Mouse (Mus musculus) neural tube, embryonic 10.5 days (tissue): Measurements from ENCODE around the gene Tbc1d13.

Experiments used
- DNase-seq: peaks from one replicate; pipeline ENCODE4 v3.0.0-alpha.2; 2017; ENCODE audit warnings: low spot score; ENCODE audit errors: extremely low spot score

The Tbc1d13 gene

DNA sequence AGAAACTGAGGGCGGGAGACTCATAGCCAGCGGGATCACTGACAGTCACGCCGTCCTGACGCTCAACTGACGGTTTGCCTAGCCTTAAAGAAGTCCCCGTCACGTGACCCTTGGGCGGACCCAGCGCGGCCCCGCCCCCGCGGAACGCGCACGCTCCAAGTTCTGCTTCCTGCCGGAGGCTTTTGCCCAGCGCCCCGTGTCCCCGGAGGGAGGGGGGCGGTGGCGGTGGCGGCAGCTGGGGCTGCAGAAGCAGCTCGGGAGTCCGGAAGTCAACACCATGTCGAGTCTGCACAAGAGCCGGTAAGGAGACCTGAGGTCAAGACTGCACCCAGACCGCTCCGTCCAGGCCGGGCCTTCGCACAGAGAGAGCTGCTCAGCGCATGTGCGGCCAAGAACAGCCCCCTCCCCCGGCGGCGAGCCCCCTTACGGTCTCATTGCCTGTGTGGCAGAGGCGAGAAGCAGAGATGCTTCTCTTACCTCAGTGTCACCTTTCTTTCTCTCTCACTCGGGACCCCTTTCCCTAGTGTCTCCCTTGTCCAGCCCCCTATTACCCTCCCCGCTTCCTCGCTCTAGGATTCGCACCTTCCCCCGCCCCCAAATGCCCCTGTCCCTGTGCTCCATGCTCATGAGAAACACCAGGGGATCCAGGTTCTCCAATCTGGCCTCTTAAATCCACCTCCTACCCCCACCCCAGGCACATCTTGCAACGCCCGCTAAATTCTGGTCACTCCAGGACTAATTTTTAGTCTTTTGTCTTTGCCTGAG lies at the start of gene Tbc1d13:
Gene Tbc1d13, plus strand, starts transcription at position 134 of the 765 bp plus-strand sequence.
- peak; percentile 98 for DNase-seq

- DNase-seq: no peak
These were observed 49.4 kb upstream of the Tbc1d13 start for GRCm38 (mm10) chr2:30084113-30084512.

- DNase-seq: peak; percentile 39
These were observed 48.9 kb upstream of the Tbc1d13 start for GRCm38 (mm10) chr2:30084632-30085031.

GRCm38 (mm10) chr2:30087310-30087709 lies 46.2 kb upstream of the Tbc1d13 start:
- no peak for DNase-seq

- DNase-seq: no peak
These were observed 42.0 kb upstream of the Tbc1d13 start for GRCm38 (mm10) chr2:30091521-30091920.

GRCm38 (mm10) chr2:30092280-30092918 lies 41.1 kb upstream of the Tbc1d13 start:
- DNase-seq: no peak

- peak; percentile 92 for DNase-seq
These were observed 39.9 kb upstream of the Tbc1d13 start, which contains the start of gene Zdhhc12 for GRCm38 (mm10) chr2:30093471-30094207. Gene Zdhhc12 (minus strand): TSS chr2:30093648.

- no peak for DNase-seq
These were observed 39.3 kb upstream of the Tbc1d13 start for GRCm38 (mm10) chr2:30094208-30094588.

DNA sequence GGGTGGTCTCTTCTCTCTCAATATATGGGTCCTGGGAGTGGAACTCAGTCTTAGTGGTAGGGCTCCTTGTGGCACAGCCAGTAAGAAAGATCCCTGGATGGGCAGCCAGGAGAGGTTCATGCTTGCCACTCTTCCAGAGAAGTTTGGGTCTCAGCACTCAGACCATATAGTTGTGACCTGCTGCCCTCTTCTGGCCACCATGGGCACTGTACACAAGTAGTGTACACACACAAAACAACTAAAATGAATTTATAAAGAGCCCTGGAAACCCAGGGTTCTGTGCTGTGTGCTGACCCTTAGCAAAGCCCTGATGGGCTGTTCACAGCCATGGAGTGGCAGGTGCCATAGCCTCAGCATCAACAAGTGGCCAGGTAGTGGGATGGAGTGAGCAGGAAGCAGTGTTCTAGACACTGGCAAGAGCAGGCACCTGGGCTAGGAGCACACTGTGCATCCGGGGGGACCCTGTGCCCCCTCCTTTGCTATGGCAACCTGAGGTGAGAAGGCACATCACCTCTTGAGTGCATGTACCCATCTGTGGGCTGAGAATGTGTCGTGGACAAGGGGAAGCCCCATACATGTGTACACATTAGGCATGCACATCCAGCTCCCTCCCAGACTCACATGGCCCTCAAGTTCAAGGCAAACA lies 37.5 kb upstream of the Tbc1d13 start:
- DNase-seq: peak; percentile 51

- DNase-seq: no peak
These were observed 33.3 kb upstream of the Tbc1d13 start for GRCm38 (mm10) chr2:30100214-30100613.

DNA sequence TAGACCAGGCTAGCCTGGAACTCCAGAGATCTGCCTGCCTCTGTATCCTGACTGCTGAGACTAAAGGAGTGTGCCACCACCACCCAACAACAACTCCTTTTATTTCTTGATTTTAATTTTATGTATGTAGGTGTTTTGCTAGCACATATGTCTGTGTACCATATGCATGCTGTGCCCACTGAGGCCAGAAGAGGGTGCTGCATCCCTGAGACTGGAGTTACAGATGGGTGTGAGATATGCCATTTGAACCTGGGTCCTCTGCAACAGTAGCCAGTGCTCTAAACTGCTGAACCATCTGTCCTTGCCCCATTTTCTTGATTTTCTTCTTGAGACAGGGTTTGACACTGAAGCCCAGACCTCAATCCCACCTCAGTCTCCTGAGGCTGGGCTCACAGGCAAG lies 27.2 kb upstream of the Tbc1d13 start:
- DNase-seq: peak; percentile 52

DNA sequence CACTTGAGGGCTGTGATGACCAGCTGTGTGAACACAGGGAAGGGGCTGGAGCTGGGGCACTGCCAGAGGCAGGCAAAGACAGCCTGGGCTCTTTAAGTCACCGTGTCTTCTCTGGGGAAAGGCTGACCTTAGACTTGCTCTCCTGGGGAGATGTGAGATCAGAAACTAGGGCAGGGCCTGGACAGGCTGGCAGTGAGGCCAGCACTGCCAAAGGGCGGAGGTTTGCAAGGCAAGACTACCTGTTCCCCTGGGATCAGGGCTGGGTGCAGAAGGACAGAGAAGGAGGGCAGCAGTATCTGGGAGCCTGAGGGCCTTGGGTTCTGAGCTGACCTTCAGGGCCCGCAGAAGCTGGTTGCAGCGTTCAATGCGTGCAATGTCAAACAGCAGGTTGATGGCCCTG lies 25.9 kb upstream of the Tbc1d13 start:
- no peak for DNase-seq

GRCm38 (mm10) chr2:30108260-30108659 lies 25.3 kb upstream of the Tbc1d13 start:
- no peak for DNase-seq

DNA sequence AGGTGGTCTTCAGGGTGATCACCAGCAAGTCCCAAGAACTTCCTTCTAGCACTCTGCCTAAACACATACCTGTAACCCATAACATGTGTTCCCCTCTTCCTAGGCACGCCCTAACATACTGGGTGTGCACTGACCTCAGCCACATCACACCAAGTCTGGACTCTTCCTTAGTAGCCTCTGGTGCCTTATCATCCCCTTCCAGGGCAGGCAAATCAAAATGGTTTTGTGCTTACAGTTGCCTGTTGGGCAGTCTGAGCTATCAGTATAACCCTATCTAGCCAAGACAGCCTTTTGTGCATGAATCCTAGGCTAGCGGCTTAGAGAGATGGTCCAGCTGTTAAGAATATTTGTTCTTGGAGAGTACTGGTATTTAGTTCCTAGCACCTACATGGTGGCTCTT lies 22.0 kb upstream of the Tbc1d13 start:
- DNase-seq: no peak

- DNase-seq: no peak
These were observed 21.0 kb upstream of the Tbc1d13 start for GRCm38 (mm10) chr2:30112564-30112963.

- DNase-seq: no peak
These were observed 13.9 kb upstream of the Tbc1d13 start for GRCm38 (mm10) chr2:30119641-30120051.

DNA sequence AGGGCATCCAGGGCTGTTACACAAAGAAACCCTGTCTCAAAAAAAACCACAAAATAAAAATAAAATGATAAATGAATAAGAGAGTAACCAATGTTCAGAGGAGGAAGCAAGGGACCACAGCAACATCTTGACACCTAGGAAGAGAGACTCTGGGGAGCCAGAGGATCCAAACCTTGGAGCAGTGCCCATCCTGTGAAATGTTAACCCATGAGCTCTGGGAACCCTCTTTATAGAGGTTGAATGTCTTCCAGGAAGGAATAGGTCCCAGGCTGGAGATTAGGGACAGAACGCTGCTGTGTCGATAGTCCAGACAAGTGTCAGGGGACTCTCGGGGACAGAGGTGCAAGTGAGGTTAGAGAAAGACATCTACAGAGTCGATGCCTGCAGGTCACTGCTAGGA lies 13.3 kb upstream of the Tbc1d13 start:
- DNase-seq: no peak

GRCm38 (mm10) chr2:30122766-30123165 lies 10.8 kb upstream of the Tbc1d13 start:
- DNase-seq: no peak

DNA sequence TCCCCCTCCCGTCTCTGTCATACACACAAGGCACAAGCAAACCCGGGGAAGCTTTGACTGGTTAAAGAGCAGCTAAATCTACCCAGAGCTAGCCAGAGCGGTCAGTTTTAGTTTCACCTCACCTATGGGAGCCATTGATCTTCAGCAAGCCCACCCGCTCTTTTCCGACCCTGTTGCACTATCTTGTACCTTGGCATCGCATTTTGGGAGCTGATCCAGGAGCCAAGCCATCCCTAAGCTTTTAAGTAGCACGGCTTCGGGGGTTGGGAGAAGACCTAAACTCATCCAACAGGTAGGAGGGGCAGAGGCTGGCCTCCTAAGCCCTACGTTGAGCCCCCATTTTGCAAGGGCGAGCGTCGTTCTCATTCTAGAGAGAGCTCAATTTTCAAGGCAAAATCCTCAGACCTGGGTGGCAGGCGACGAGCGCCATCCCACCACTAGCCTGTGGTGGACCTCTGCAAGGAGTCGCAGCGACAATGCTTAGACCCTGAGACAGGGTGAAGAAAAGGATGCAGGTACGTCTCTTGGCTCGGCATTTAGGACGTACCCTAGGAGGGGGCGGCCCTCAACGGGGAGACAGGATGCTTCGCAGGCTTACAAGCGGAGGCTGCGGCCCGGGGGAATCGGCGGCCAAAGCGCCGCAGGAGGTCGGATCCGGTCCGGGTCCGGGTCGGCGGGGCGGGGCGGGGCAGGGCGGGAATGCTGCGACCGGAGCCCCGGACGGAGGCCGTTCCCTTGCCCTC lies 9.6 kb upstream of the Tbc1d13 start:
- no peak for DNase-seq

DNA sequence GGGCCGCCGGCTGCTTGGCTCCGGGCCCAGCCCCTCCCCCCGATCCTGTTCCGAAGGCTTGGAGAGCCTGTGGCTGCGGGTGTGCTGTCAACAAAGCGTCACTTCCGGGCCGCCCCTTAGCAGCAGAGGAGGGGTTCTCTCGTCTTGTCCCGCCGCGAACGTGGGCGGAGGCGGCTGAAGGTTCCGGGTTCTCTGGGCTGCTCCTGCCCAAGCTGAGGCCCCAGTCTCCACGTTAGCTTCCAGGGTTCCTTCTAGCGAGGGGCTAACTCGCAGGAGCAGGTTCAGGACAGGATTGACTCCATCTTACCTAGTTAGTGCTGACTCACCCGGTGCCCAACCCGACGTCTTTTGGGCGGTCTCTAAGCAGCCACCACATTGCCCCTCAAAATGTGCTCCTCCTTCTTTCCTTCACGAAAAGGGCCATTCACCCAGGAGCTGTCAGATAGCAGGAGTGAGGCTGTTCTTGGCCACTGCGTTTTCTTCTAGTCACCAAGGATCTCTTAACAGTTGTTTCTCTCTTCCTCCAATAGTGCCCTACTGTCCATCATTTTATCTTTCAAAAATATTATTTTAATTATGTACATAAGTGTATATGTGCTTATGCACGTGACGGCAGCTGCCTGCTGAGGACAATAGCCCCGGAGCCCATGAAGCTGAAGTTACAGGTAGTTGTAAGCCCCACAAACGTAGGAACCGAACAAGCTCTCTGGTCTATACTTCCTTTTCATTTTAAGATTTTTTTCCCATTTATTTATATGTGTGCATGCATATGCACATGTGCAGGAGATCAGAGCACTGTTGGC lies 8.9 kb upstream of the Tbc1d13 start, which contains the start of gene Zer1:
Gene Zer1, minus strand, starts transcription at position 114 of the 803 bp plus-strand sequence.
- peak; percentile 93 for DNase-seq
